Mouse (Mus musculus) bone marrow macrophage, adult 2 months (primary cell): ENCODE measurements around the gene Glis3.

Source experiments
- CTCF ChIP-seq: IDR thresholded peaks from 2 replicates; pipeline ENCODE4 v1.5.1; 2012; ENCODE audit warnings: low read depth, mild to moderate bottlenecking, low read length, moderate library complexity
- POLR2A ChIP-seq: IDR thresholded peaks from 2 replicates; pipeline ENCODE4 v1.6.1; 2012; ENCODE audit warnings: mild to moderate bottlenecking, low read depth, low read length, borderline replicate concordance

- TF ChIP-seq POLR2A (no peak), CTCF (no peak)
These were observed 100.0 kb downstream of the Glis3 start for GRCm38 (mm10) chr19:28579724-28580375.
